Mouse (Mus musculus): ENCODE measurements around the gene Vmn1r139. TPM values are rescaled to one million over a fixed set of nuclear protein-coding genes. Genes with fewer than 3 reads are reported as not detected.
"Not testable (repeated sequence)": the region's sequence is repeated elsewhere in the genome, so short reads cannot be mapped to it uniquely, and the experiment has no call there.

Vmn1r139 gene
- total RNA-seq (2021) = not detected
- long read RNA-seq, experiment 1 = 0 reads
- long read RNA-seq, experiment 2 = 0 reads

DNA sequence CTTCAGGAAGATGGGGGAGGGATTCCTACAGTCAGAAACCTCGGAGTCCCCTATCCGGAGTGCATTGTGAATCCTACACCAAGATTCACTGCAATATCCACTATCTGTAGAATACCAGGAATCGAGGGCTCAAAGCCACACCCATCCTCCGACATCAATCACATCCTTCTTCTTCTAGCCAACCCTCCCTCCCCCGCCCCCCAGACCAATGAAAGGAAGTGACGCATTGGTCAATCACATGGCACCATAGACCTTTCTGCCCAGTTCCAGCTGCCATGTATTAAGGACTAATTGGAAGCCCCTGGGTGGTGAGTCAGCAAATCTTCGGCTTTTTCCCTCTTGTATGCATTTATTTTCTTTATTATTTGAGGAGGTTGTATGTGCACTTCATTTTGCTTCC is at the start of gene Vmn1r139:
Gene Vmn1r139 (plus strand): TSS at position 301 of the 400 bp plus-strand sequence.
- DNase-seq = not testable (repeated sequence)

GRCm38 (mm10) chr7:22028797-22029196 is 40.1 kb upstream of the Vmn1r139 start, which contains the start of gene Vmn1r138:
Vmn1r138 (minus strand) TSS chr7:22028897.
- not testable (repeated sequence) for DNase-seq

DNA sequence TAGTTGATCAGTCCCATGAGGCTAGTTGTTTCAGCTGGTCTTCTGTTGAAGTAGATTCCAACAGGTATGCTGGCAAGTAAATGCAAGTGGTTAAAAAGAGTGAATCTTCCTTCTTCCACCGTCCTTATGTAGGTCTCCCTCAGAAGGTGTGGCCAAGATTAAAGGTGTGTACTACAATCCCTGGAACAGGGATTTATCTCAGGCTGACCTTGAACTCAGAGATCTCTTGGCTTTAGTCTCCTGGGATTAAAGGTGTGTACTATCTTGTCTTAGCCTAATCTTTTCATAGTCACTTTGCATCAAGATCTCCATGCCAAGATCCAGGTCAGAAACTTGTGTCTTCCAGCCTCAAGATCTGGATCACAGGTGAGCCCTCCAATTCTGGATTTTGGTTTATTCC is 12.7 kb upstream of the Vmn1r139 start, which contains the start of gene Gm6176:
Gene Gm6176 (minus strand): TSS at position 101 of the 400 bp plus-strand sequence.
- not testable (repeated sequence) for DNase-seq

DNA sequence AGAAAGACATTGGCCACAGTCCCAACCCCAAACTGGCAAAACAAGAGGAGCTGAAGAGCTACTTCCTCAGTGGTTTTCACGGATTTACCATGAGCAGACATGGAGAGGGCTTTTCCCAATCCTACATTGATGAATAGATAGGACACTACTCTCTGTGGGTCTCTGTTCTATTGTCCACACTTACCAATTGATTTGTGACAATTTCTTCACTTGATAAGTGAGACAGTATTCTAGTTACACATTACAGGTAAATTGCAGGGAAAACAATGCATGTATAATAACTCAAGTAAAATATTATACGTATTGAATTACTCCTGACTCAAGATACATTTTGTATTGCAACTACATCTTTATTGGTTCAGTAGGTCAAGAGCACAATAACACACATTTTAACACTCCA is 49.3 kb downstream of the Vmn1r139 start, which contains the start of gene Gm16451:
Gene Gm16451 (minus strand): TSS at position 101 of the 400 bp plus-strand sequence.
- DNase-seq = not testable (repeated sequence)

DNA sequence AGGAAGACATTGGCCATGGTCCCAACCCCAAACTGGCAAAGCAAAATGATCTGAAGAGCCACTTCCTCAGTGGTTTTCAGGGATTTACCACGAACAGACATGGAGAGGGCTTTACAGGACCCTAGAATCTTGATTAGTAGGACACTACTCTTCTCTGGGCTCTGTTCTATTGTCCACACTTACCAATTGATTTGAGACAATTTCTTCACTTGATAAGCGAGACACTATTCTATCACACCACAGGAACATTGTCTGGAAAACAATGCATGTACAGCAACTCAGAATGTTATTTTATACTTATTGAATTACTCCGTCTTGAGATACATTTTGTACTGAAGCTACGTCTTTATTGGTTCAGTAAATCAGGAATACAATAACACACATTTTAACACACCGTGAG is 65.8 kb downstream of the Vmn1r139 start, which contains the start of gene Gm10666:
Gene Gm10666 (minus strand): TSS at position 101 of the 400 bp plus-strand sequence.
- DNase-seq = not testable (repeated sequence)

Other genes with a start within 250 kb of the Vmn1r139 start
- gene Vmn1r135, start 236.7 kb upstream of the Vmn1r139 start, total RNA-seq (2021) = not detected
- gene Gm5725, start 224.8 kb upstream of the Vmn1r139 start, total RNA-seq (2021) = not detected
- gene Gm5891, start 147.8 kb upstream of the Vmn1r139 start, total RNA-seq (2021) = not detected
- gene Vmn1r137, start 74.5 kb upstream of the Vmn1r139 start, total RNA-seq (2021) = not detected
- gene Vmn1r138, start 40.2 kb upstream of the Vmn1r139 start, total RNA-seq (2021) = not detected
- not detected for gene Gm6176, start 12.8 kb upstream of the Vmn1r139 start, total RNA-seq (2021)
- not detected for gene Gm16451, start 49.2 kb downstream of the Vmn1r139 start, total RNA-seq (2021)
- gene Gm10666, start 65.7 kb downstream of the Vmn1r139 start, total RNA-seq (2021) = not detected
- not detected for gene Vmn1r142, start 95.0 kb downstream of the Vmn1r139 start, total RNA-seq (2021)
- not detected for gene Vmn1r143, start 120.3 kb downstream of the Vmn1r139 start, total RNA-seq (2021)
- not detected for gene Gm8653, start 132.2 kb downstream of the Vmn1r139 start, total RNA-seq (2021)
- gene Gm8453, start 160.4 kb downstream of the Vmn1r139 start, total RNA-seq (2021) = not detected